Mouse (Mus musculus): ENCODE results near the gene Lrp1.

GRCm38 (mm10) chr10:127670185-127670584, 49.2 kb upstream of the Lrp1 start:
- no peak for TF ChIP-seq CTCF (IDR thresholded peaks at IDR 0.05; ENCODE audit: borderline replicate concordance, insufficient read depth, low read length)
- TF ChIP-seq POLR2A (IDR thresholded peaks at IDR 0.05; ENCODE audit: low read depth, low read length): no peak

All from embryonic fibroblast, embryonic 13.5 days (primary cell).